Mouse (Mus musculus) forebrain, embryonic 11.5 days (tissue): ENCODE measurements around the gene Dnttip2. TPM values are rescaled to one million over a fixed set of nuclear protein-coding genes. Genes with fewer than 3 reads are reported as not detected.

Source experiments
- ATAC-seq: fragments of 200-750 bp; cut with Nextera tagmentation; replicated peaks from 2 replicates; pipeline ENCODE4 v1.8.0; 2017; ENCODE audit warnings: moderate TSS enrichment; ENCODE audit not compliant: low FRiP score
- DNase-seq: peaks from one replicate; pipeline ENCODE4 v3.0.0-alpha.2; 2017; ENCODE audit warnings: low spot score
- H3K27ac ChIP-seq: fragments of 300-500 bp; sonication (generic); 2 replicates; pipeline ENCODE4 v1.5.1; 2014; ENCODE audit warnings: low read depth, low read length
- H3K27me3 ChIP-seq: fragments of 300-500 bp; sonication (generic); 2 replicates; pipeline ENCODE4 v1.6.1; 2014; ENCODE audit warnings: mild to moderate bottlenecking, low read length, mixed read lengths; ENCODE audit not compliant: control insufficient read depth, insufficient read depth
- H3K36me3 ChIP-seq: fragments of 300-500 bp; sonication (generic); 2 replicates; pipeline ENCODE4 v1.6.1; 2014; ENCODE audit warnings: mild to moderate bottlenecking, low read length, moderate library complexity, mixed read lengths; ENCODE audit not compliant: control insufficient read depth, insufficient read depth
- H3K4me1 ChIP-seq: fragments of 300-500 bp; sonication (generic); replicated peaks from 2 replicates; pipeline ENCODE4 v1.6.1; 2014; ENCODE audit warnings: low read length, mixed read lengths; ENCODE audit not compliant: control insufficient read depth, insufficient read depth
- H3K4me2 ChIP-seq: fragments of 300-500 bp; sonication (generic); 2 replicates; pipeline ENCODE4 v1.6.1; 2014; ENCODE audit warnings: low read depth, mild to moderate bottlenecking, low read length, moderate library complexity, mixed read lengths; ENCODE audit not compliant: severe bottlenecking
- H3K4me3 ChIP-seq: fragments of 300-500 bp; sonication (generic); 2 replicates; pipeline ENCODE4 v1.5.1; 2014; ENCODE audit warnings: low read depth, low read length
- H3K9ac ChIP-seq: fragments of 300-500 bp; sonication (generic); 2 replicates; pipeline ENCODE4 v1.6.1; 2014; ENCODE audit warnings: low read length
- H3K9me3 ChIP-seq: fragments of 300-500 bp; sonication (generic); 2 replicates; pipeline ENCODE4 v1.6.1; 2016; ENCODE audit warnings: low read length, mixed read lengths; ENCODE audit not compliant: control insufficient read depth
- WGBS: fragments of 180-500 bp; shearing (Covaris S2); extraction: QIAGEN DNeasy Blood & Tissue Kit; methylation state at CpG from one replicate; pipeline ENCODE4 v1.1.7; 2014; 5-methylcytosine and 5-hydroxymethylcytosine counted together
- polyA plus RNA-seq: library from polyadenylated mRNA; unstranded; fragments of >200 nt; fragmentation: Nextera tagmentation; extraction: Ambion mirVana; gene quantifications from 2 replicates; pipeline ENCODE4 v1.2.1, GENCODE M21; 2014

Gene Dnttip2
- polyA plus RNA-seq, 1 experiment from 2014 or later, result 92.3 TPM

- 4% methylated on average over 37 of the region's 37 CpGs for WGBS
- Histone ChIP-seq H3K36me3 (no peaks in the 10 kb centered on the region), H3K4me1 (peaks cover 12% of the 10 kb centered on the region; the same call in 1 of the 2 replicates)
Measured at GRCm38 (mm10) chr3:122293954-122294850, 20.0 kb downstream of the Dnttip2 start, which contains the start of gene Bcar3. TSS of gene Bcar3 (plus strand) at chr3:122294136.

GRCm38 (mm10) chr3:122295511-122295910 lies 21.3 kb downstream of the Dnttip2 start:
- Histone ChIP-seq H3K4me2 (no peak overlapping the region), H3K9ac (no peak overlapping the region), H3K36me3 (no peaks in the 10 kb centered on the region), H3K9me3 (no peaks in the 10 kb centered on the region), H3K27ac (no peak overlapping the region), H3K4me1 (peaks cover 12% of the 10 kb centered on the region; the same call in 1 of the 2 replicates), H3K4me3 (no peak overlapping the region), H3K27me3 (no peaks in the 10 kb centered on the region)
- WGBS, result 13% methylated on average over 5 of the region's 5 CpGs
- DNase-seq (peak; percentile 76), ATAC-seq (no peak)

More at GRCm38 (mm10) chr3:122293954-122294850, 20.0 kb downstream of the Dnttip2 start, which contains the start of gene Bcar3:
- Histone ChIP-seq H3K9ac (peak within 1 kb of the TSS; percentile 93), H3K27ac (peak within 1 kb of the TSS; percentile 99), H3K9me3 (no peaks in the 10 kb centered on the region), H3K4me3 (peak within 1 kb of the TSS; percentile 83), H3K4me2 (peak within 1 kb of the TSS; percentile 63), H3K27me3 (no peaks in the 10 kb centered on the region)
- DNase-seq (peak; percentile 96), ATAC-seq (peak; percentile 91)

GRCm38 (mm10) chr3:122296979-122297378 lies 22.8 kb downstream of the Dnttip2 start:
- Histone ChIP-seq H3K36me3 (no peaks in the 10 kb centered on the region), H3K27me3 (no peaks in the 10 kb centered on the region), H3K4me1 (peaks cover 14% of the 10 kb centered on the region; the same call in 1 of the 2 replicates), H3K9ac (no peak overlapping the region), H3K4me2 (no peak overlapping the region), H3K27ac (no peak overlapping the region), H3K4me3 (no peak overlapping the region), H3K9me3 (no peaks in the 10 kb centered on the region)
- 69% methylated on average over 5 of the region's 5 CpGs for WGBS
- no peak for DNase-seq
- no peak for ATAC-seq

- Histone ChIP-seq H3K4me3 (no peak overlapping the region), H3K4me2 (no peak overlapping the region), H3K9me3 (no peaks in the 10 kb centered on the region), H3K27me3 (no peaks in the 10 kb centered on the region), H3K9ac (no peak overlapping the region), H3K36me3 (no peaks in the 10 kb centered on the region), H3K27ac (no peak overlapping the region), H3K4me1 (peaks cover 2% of the 10 kb centered on the region; the same call in 1 of the 2 replicates)
- peak; percentile 27 for DNase-seq
- WGBS, result 64% methylated on average over 9 of the region's 9 CpGs
- no peak for ATAC-seq
Measured at GRCm38 (mm10) chr3:122300983-122301919, 27.1 kb downstream of the Dnttip2 start.

GRCm38 (mm10) chr3:122304560-122304959 lies 30.4 kb downstream of the Dnttip2 start:
- no peaks in the 10 kb centered on the region for H3K27me3 ChIP-seq
- H3K36me3 ChIP-seq, result no peaks in the 10 kb centered on the region
- no peaks in the 10 kb centered on the region for H3K9me3 ChIP-seq
- H3K4me2 ChIP-seq, result no peak overlapping the region
- no peak for DNase-seq
- no peak overlapping the region for H3K9ac ChIP-seq
- ATAC-seq, result no peak
- WGBS, result 83% methylated on average over 4 of the region's 4 CpGs
- H3K4me1 ChIP-seq, result peaks cover 2% of the 10 kb centered on the region; the same call in 1 of the 2 replicates
- no peak overlapping the region for H3K27ac ChIP-seq
- H3K4me3 ChIP-seq, result no peak overlapping the region

GRCm38 (mm10) chr3:122307894-122308671 lies 33.9 kb downstream of the Dnttip2 start:
- 53% methylated on average over 4 of the region's 4 CpGs for WGBS
- ATAC-seq (no peak; the same call in 1 of the 2 replicates), DNase-seq (no peak)
- Histone ChIP-seq H3K4me3 (no peak overlapping the region), H3K36me3 (no peaks in the 10 kb centered on the region), H3K9me3 (no peaks in the 10 kb centered on the region), H3K9ac (no peak overlapping the region), H3K4me1 (no peaks in the 10 kb centered on the region), H3K27ac (no peak overlapping the region), H3K4me2 (no peak overlapping the region), H3K27me3 (no peaks in the 10 kb centered on the region)

- H3K4me2 ChIP-seq, result no peak overlapping the region
- no peaks in the 10 kb centered on the region for H3K4me1 ChIP-seq
- no peaks in the 10 kb centered on the region for H3K27me3 ChIP-seq
- no peak overlapping the region for H3K27ac ChIP-seq
- no peak for DNase-seq
- H3K9ac ChIP-seq, result no peak overlapping the region
- ATAC-seq, result no peak
- WGBS, result 34% methylated on average over 6 of the region's 6 CpGs
- H3K4me3 ChIP-seq, result no peak overlapping the region
- no peaks in the 10 kb centered on the region for H3K9me3 ChIP-seq
- H3K36me3 ChIP-seq, result no peaks in the 10 kb centered on the region
Measured at GRCm38 (mm10) chr3:122308981-122309380, 34.8 kb downstream of the Dnttip2 start.
